In genomic region chr10:21824418-21825025, GRCm38 (mm10) we compare ENCODE assay signal across 14 mouse cellular contexts. TPM values are rescaled to one million over a fixed set of nuclear protein-coding genes. Genes with fewer than 3 reads are reported as not detected.
DNase-seq lines count a peak whose midpoint lies in the region; ATAC-seq and TF ChIP-seq lines count a peak whose summit lies in the region.
"Had no signal": no experiment of that assay in that cellular context is flagged by ENCODE, and none has a peak within 500 bp of the region (broad histone marks: within the 10 kb centered on the region; RNA-seq: fewer than 3 reads in every experiment).

No protein-coding gene starts in this region.

- H3K27ac ChIP-seq in intestine, embryonic 14.5 days (ENCODE audit: low read depth): no peak overlapping the region
- H3K27ac ChIP-seq in intestine, postnatal 0 days (ENCODE audit: low read depth, low read length): no peak overlapping the region
- no peak overlapping the region for H3K27ac ChIP-seq in embryonic facial prominence, embryonic 12.5 days
- peak overlapping the region; percentile 71 for H3K27ac ChIP-seq in neural tube, embryonic 13.5 days (replicated peaks)
- H3K27ac ChIP-seq in intestine, embryonic 16.5 days (ENCODE audit: low read length): no peak overlapping the region
- H3K27ac ChIP-seq: left cerebral cortex, adult 2 months; liver, embryonic 13.5 days; stomach, embryonic 15.5 days had no signal

- H3K9me3 ChIP-seq in intestine, embryonic 14.5 days (ENCODE audit: control insufficient read depth, low read length): no peaks in the 10 kb centered on the region
- no peaks in the 10 kb centered on the region for H3K9me3 ChIP-seq in intestine, postnatal 0 days (ENCODE audit: control insufficient read depth)
- no peaks in the 10 kb centered on the region for H3K9me3 ChIP-seq in embryonic facial prominence, embryonic 12.5 days
- no peaks in the 10 kb centered on the region for H3K9me3 ChIP-seq in neural tube, embryonic 13.5 days
- no peaks in the 10 kb centered on the region for H3K9me3 ChIP-seq in intestine, embryonic 16.5 days (ENCODE audit: control insufficient read depth, low read length)
- H3K9me3 ChIP-seq: liver, embryonic 13.5 days; stomach, embryonic 15.5 days had no signal

- no peak overlapping the region for H3K9ac ChIP-seq in intestine, embryonic 14.5 days (ENCODE audit: low read length)
- H3K9ac ChIP-seq in intestine, postnatal 0 days (ENCODE audit: low read depth, low read length): no peak overlapping the region
- H3K9ac ChIP-seq in embryonic facial prominence, embryonic 12.5 days: no peak overlapping the region
- H3K9ac ChIP-seq in neural tube, embryonic 13.5 days: no peak overlapping the region
- H3K9ac ChIP-seq in intestine, embryonic 16.5 days (ENCODE audit: low read depth, low read length): no peak overlapping the region
- H3K9ac ChIP-seq: liver, embryonic 13.5 days; stomach, embryonic 15.5 days had no signal

- no peak for TF ChIP-seq CTCF in intestine, postnatal 0 days (IDR thresholded peaks at IDR 0.05; ENCODE audit: low read depth)

- no peak for ATAC-seq in intestine, embryonic 14.5 days (replicated peaks; ENCODE audit: low FRiP score, low TSS enrichment, low read depth)
- no peak for ATAC-seq in intestine, postnatal 0 days
- ATAC-seq in embryonic facial prominence, embryonic 12.5 days (ENCODE audit: insufficient number of reproducible peaks, insufficient read depth, low FRiP score, low TSS enrichment): peak; percentile 75; the same call in 1 of the 2 replicates
- ATAC-seq in neural tube, embryonic 13.5 days (ENCODE audit: low read depth): peak; percentile 44; the same call in 1 of the 2 replicates
- no peak for ATAC-seq in intestine, embryonic 16.5 days

- 67% methylated on average over 12 of the region's 12 CpGs for WGBS in intestine, embryonic 14.5 days
- WGBS in intestine, postnatal 0 days: 74% methylated on average over 12 of the region's 12 CpGs
- 33% methylated on average over 12 of the region's 12 CpGs for WGBS in embryonic facial prominence, embryonic 12.5 days
- 41% methylated on average over 12 of the region's 12 CpGs for WGBS in neural tube, embryonic 13.5 days
- 60% methylated on average over 12 of the region's 12 CpGs for WGBS in intestine, embryonic 16.5 days

- no peaks in the 10 kb centered on the region for H3K36me3 ChIP-seq in intestine, embryonic 14.5 days (ENCODE audit: control insufficient read depth, insufficient read depth, low read length)
- H3K36me3 ChIP-seq in intestine, postnatal 0 days (ENCODE audit: control insufficient read depth, insufficient read depth): no peaks in the 10 kb centered on the region
- H3K36me3 ChIP-seq in embryonic facial prominence, embryonic 12.5 days: no peaks in the 10 kb centered on the region
- H3K36me3 ChIP-seq in neural tube, embryonic 13.5 days: no peaks in the 10 kb centered on the region
- no peaks in the 10 kb centered on the region for H3K36me3 ChIP-seq in intestine, embryonic 16.5 days (ENCODE audit: control insufficient read depth, insufficient read depth, low read length)
- H3K36me3 ChIP-seq: liver, embryonic 13.5 days; stomach, embryonic 15.5 days had no signal

- no peak overlapping the region for H3K4me3 ChIP-seq in intestine, embryonic 14.5 days (ENCODE audit: low read depth, low read length)
- no peak overlapping the region for H3K4me3 ChIP-seq in intestine, postnatal 0 days (ENCODE audit: low read depth, low read length)
- no peak overlapping the region for H3K4me3 ChIP-seq in embryonic facial prominence, embryonic 12.5 days
- H3K4me3 ChIP-seq in neural tube, embryonic 13.5 days: no peak overlapping the region
- no peak overlapping the region for H3K4me3 ChIP-seq in intestine, embryonic 16.5 days (ENCODE audit: low read length)
- H3K4me3 ChIP-seq: left cerebral cortex, adult 2 months; liver, embryonic 13.5 days; myocyte; stomach, embryonic 15.5 days had no signal

- no peak overlapping the region for H3K4me2 ChIP-seq in intestine, embryonic 14.5 days (ENCODE audit: low read length)
- H3K4me2 ChIP-seq in intestine, postnatal 0 days (replicated peaks; ENCODE audit: low read depth): no peak overlapping the region
- peak overlapping the region; percentile 21; the same call in 1 of the 2 replicates for H3K4me2 ChIP-seq in embryonic facial prominence, embryonic 12.5 days (replicated peaks)
- H3K4me2 ChIP-seq in neural tube, embryonic 13.5 days: peak overlapping the region; percentile 29; the same call in 1 of the 2 replicates
- H3K4me2 ChIP-seq in intestine, embryonic 16.5 days (ENCODE audit: low read depth, low read length): no peak overlapping the region
- H3K4me2 ChIP-seq: heart, embryonic 11.5 days; liver, embryonic 13.5 days; stomach, embryonic 15.5 days had no signal

- peak; percentile 49 for DNase-seq in intestine, embryonic 14.5 days (ENCODE audit: low spot score)
- DNase-seq in hindlimb bud, embryonic 11.5 days (ENCODE audit: extremely low spot score, low read depth, low spot score): peak; percentile 31
- no peak for DNase-seq in right cerebral cortex, postnatal 36 days (ENCODE audit: low spot score in 2 of 2)
- no peak for DNase-seq in c-Kit-positive CD71-positive TER-119-positive erythroid progenitor cells, embryonic 14.5 days (ENCODE audit: low spot score)
- DNase-seq: kidney, postnatal 36 days; liver, embryonic 13.5 days had no signal

- peaks cover 8% of the 10 kb centered on the region for H3K4me1 ChIP-seq in intestine, embryonic 14.5 days (replicated peaks; ENCODE audit: control insufficient read depth, insufficient read depth, low read length)
- H3K4me1 ChIP-seq in intestine, postnatal 0 days (replicated peaks; ENCODE audit: control insufficient read depth, insufficient read depth, low read length): no peaks in the 10 kb centered on the region
- peaks cover 34% of the 10 kb centered on the region for H3K4me1 ChIP-seq in embryonic facial prominence, embryonic 12.5 days
- peaks cover 26% of the 10 kb centered on the region for H3K4me1 ChIP-seq in neural tube, embryonic 13.5 days (replicated peaks)
- no peaks in the 10 kb centered on the region for H3K4me1 ChIP-seq in intestine, embryonic 16.5 days (ENCODE audit: control insufficient read depth, insufficient read depth, low read length)

- H3K27me3 ChIP-seq in intestine, embryonic 14.5 days (replicated peaks; ENCODE audit: control insufficient read depth, insufficient read depth, low read length): no peaks in the 10 kb centered on the region
- no peaks in the 10 kb centered on the region for H3K27me3 ChIP-seq in intestine, postnatal 0 days (replicated peaks; ENCODE audit: control insufficient read depth, insufficient read depth, low read length)
- H3K27me3 ChIP-seq in embryonic facial prominence, embryonic 12.5 days: no peaks in the 10 kb centered on the region
- H3K27me3 ChIP-seq in neural tube, embryonic 13.5 days: no peaks in the 10 kb centered on the region
- no peaks in the 10 kb centered on the region for H3K27me3 ChIP-seq in intestine, embryonic 16.5 days (replicated peaks; ENCODE audit: control insufficient read depth, insufficient read depth, low read length)
- H3K27me3 ChIP-seq: liver, embryonic 13.5 days; stomach, embryonic 15.5 days had no signal

RNA-seq across cellular contexts. Expression of gene Sgk1, which starts 57.5 kb away (rescaled TPM):
- polyA plus RNA-seq in intestine, embryonic 14.5 days (2014; fragmentation: Nextera tagmentation; extraction: Ambion mirVana): 27.7 and 29.6 TPM in 2 replicates
- polyA plus RNA-seq in intestine, postnatal 0 days (2015; fragmentation: Nextera tagmentation; extraction: Ambion mirVana): 118 and 162 TPM in 2 replicates
- 32.8 and 41.7 TPM in 2 replicates for polyA plus RNA-seq in embryonic facial prominence, embryonic 12.5 days (2016; fragmentation: Nextera tagmentation; extraction: Ambion mirVana)
- 30.9 and 34.7 TPM in 2 replicates for polyA plus RNA-seq in neural tube, embryonic 13.5 days (2015; fragmentation: Nextera tagmentation; extraction: Ambion mirVana)
- 33.6 and 35.1 TPM in 2 replicates for polyA plus RNA-seq in intestine, embryonic 16.5 days (2015; fragmentation: Nextera tagmentation; extraction: Ambion mirVana)

Comparison
In these comparisons a context has a peak if more than half of its experiments do, and no peak if none do; other contexts are left out.
1. ATAC-seq: peak in embryonic facial prominence, embryonic 12.5 days (single experiment) and neural tube, embryonic 13.5 days (single experiment); none in intestine, embryonic 14.5 days (single experiment), intestine, postnatal 0 days (single experiment) and intestine, embryonic 16.5 days (single experiment).
2. DNase-seq: peak in intestine, embryonic 14.5 days (single experiment) and hindlimb bud, embryonic 11.5 days (single experiment); none in right cerebral cortex, postnatal 36 days (0 of 2) and c-Kit-positive CD71-positive TER-119-positive erythroid progenitor cells, embryonic 14.5 days (single experiment).
3. H3K4me2 ChIP-seq: peak in embryonic facial prominence, embryonic 12.5 days (single experiment) and neural tube, embryonic 13.5 days (single experiment); none in intestine, embryonic 14.5 days (single experiment), intestine, postnatal 0 days (single experiment) and intestine, embryonic 16.5 days (single experiment).